Mouse (Mus musculus): ENCODE measurements around the gene Glce. TPM values are rescaled to one million over a fixed set of nuclear protein-coding genes. Genes with fewer than 3 reads are reported as not detected.

Glce gene
- polyA plus RNA-seq (2014; fragmentation: Illumina TruSeq; extraction: RNeasy Lipid Tissue Mini Kit (QIAGEN cat#74804); ENCODE audit: low read depth, low replicate concordance), result 22.9 TPM

GRCm38 (mm10) chr9:62122508-62123215, at the start of gene Glce:
Gene Glce, minus strand, starts transcription at chr9:62122655.

GRCm38 (mm10) chr9:62026600-62026999, 95.9 kb downstream of the Glce start, which contains the start of gene Paqr5:
Gene Paqr5, minus strand, starts transcription at chr9:62026856.

Other genes starting within 250 kb of the Glce start
- gene Rplp1, start 208.1 kb downstream of the Glce start, polyA plus RNA-seq (2014; fragmentation: Illumina TruSeq; extraction: RNeasy Lipid Tissue Mini Kit (QIAGEN cat#74804); ENCODE audit: low read depth, low replicate concordance), result 28.1 TPM
- 0.93 TPM for gene Kif23, start 175.9 kb downstream of the Glce start, polyA plus RNA-seq (2014; fragmentation: Illumina TruSeq; extraction: RNeasy Lipid Tissue Mini Kit (QIAGEN cat#74804); ENCODE audit: low read depth, low replicate concordance)
- not detected for gene Paqr5, start 95.8 kb downstream of the Glce start, polyA plus RNA-seq (2014; fragmentation: Illumina TruSeq; extraction: RNeasy Lipid Tissue Mini Kit (QIAGEN cat#74804); ENCODE audit: low read depth, low replicate concordance)
- gene Spesp1, start 159.6 kb upstream of the Glce start, polyA plus RNA-seq (2014; fragmentation: Illumina TruSeq; extraction: RNeasy Lipid Tissue Mini Kit (QIAGEN cat#74804); ENCODE audit: low read depth, low replicate concordance), result not detected
- gene Anp32a, start 218.6 kb upstream of the Glce start, polyA plus RNA-seq (2014; fragmentation: Illumina TruSeq; extraction: RNeasy Lipid Tissue Mini Kit (QIAGEN cat#74804); ENCODE audit: low read depth, low replicate concordance), result 834 TPM